Mouse (Mus musculus): ENCODE results near the gene Srsf3. TPM values are rescaled to one million over a fixed set of nuclear protein-coding genes. Genes with fewer than 3 reads are reported as not detected.
"Not testable (repeated sequence)": the region's sequence is repeated elsewhere in the genome, so short reads cannot be mapped to it uniquely, and the experiment has no call there.

Srsf3 gene
- total RNA-seq, 2 experiments from 2014 or later: 54.9 to 60.9 TPM

GRCm38 (mm10) chr17:29059581-29059980, 27.2 kb downstream of the Srsf3 start:
- intact Hi-C loops (cut with DNase I): no loop called here
- DNase-seq: no peak

GRCm38 (mm10) chr17:29060946-29061345, 28.5 kb downstream of the Srsf3 start:
- intact Hi-C loops (cut with DNase I): loop anchor here (2.0 kb wide), 1 partner anchor 16 kb away; no protein-coding TSS in a partner anchor
- no peak for DNase-seq

GRCm38 (mm10) chr17:29062119-29063035, 29.9 kb downstream of the Srsf3 start:
- intact Hi-C loops (cut with DNase I): no loop called here
- DNase-seq: peak in 1 of 2 experiments; percentile 60

GRCm38 (mm10) chr17:29063121-29063987, 30.9 kb downstream of the Srsf3 start:
- DNase-seq: no peak
- intact Hi-C loops (cut with DNase I): no loop called here

GRCm38 (mm10) chr17:29063988-29064285, 31.5 kb downstream of the Srsf3 start:
- DNase-seq: no peak
- intact Hi-C loops (cut with DNase I): no loop called here

GRCm38 (mm10) chr17:29065245-29065940, 33.0 kb downstream of the Srsf3 start:
- intact Hi-C loops (cut with DNase I): no loop called here
- no peak for DNase-seq

GRCm38 (mm10) chr17:29065971-29066370, 33.5 kb downstream of the Srsf3 start:
- no peak for DNase-seq
- intact Hi-C loops (cut with DNase I): no loop called here

- DNase-seq; intact Hi-C loops (cut with DNase I): not testable (repeated sequence)
These were observed 35.0 kb downstream of the Srsf3 start for GRCm38 (mm10) chr17:29067416-29067815.

GRCm38 (mm10) chr17:29067847-29068246, 35.4 kb downstream of the Srsf3 start:
- DNase-seq: no peak
- intact Hi-C loops (cut with DNase I): no loop called here

- intact Hi-C loops (cut with DNase I): no loop called here
- DNase-seq: no peak
These were observed 36.6 kb downstream of the Srsf3 start for GRCm38 (mm10) chr17:29069063-29069462.

- intact Hi-C loops (cut with DNase I): loop anchor here (2.0 kb wide), 1 partner anchor 19 kb away; no protein-coding TSS in a partner anchor
- DNase-seq: no peak
These were observed 39.4 kb downstream of the Srsf3 start for GRCm38 (mm10) chr17:29071820-29072219.

GRCm38 (mm10) chr17:29072701-29073307, 40.4 kb downstream of the Srsf3 start:
- intact Hi-C loops (cut with DNase I): loop anchor here (2.0 kb wide), 1 partner anchor 20 kb away; no protein-coding TSS in a partner anchor
- DNase-seq: no peak

GRCm38 (mm10) chr17:29073313-29073712, 40.9 kb downstream of the Srsf3 start:
- no peak for DNase-seq
- intact Hi-C loops (cut with DNase I): loop anchor here (2.0 kb wide), 1 partner anchor 21 kb away; no protein-coding TSS in a partner anchor

- intact Hi-C loops (cut with DNase I): no loop called here
- no peak for DNase-seq
These were observed 41.7 kb downstream of the Srsf3 start for GRCm38 (mm10) chr17:29074085-29074484.

GRCm38 (mm10) chr17:29076235-29076634, 43.8 kb downstream of the Srsf3 start:
- intact Hi-C loops (cut with DNase I): loop anchor here (2.0 kb wide), 1 partner anchor 15 kb away; no protein-coding TSS in a partner anchor
- no peak for DNase-seq

GRCm38 (mm10) chr17:29077786-29078509, 45.5 kb downstream of the Srsf3 start:
- DNase-seq: peak; percentile 50 to 53
- intact Hi-C loops (cut with DNase I): loop anchor here (2.0 kb wide), 1 partner anchor 17 kb away; no protein-coding TSS in a partner anchor

- peak; percentile 74 to 79 for DNase-seq
- intact Hi-C loops (cut with DNase I): loop anchor here (1.0 kb wide), 1 partner anchor 16 kb away; no protein-coding TSS in a partner anchor
These were observed 46.3 kb downstream of the Srsf3 start for GRCm38 (mm10) chr17:29078519-29079383.
